Mouse (Mus musculus) limb, embryonic 13.5 days (tissue): ENCODE data around the gene Aebp2. TPM values are rescaled to one million over a fixed set of nuclear protein-coding genes. Genes with fewer than 3 reads are reported as not detected.
"Not testable (repeated sequence)": the region's sequence is repeated elsewhere in the genome, so short reads cannot be mapped to it uniquely, and the experiment has no call there.

Experiments used
- ATAC-seq: fragments of 200-750 bp; cut with Nextera tagmentation; 2 replicates; pipeline ENCODE4 v1.8.0; 2017; ENCODE audit warnings: low read depth, moderate number of reproducible peaks, moderate TSS enrichment; ENCODE audit not compliant: low FRiP score
- H3K27ac ChIP-seq: fragments of 300-500 bp; sonication (generic); 2 replicates; pipeline ENCODE4 v1.5.1; 2015; ENCODE audit warnings: inconsistent platforms, mild to moderate bottlenecking, moderate library complexity
- H3K27me3 ChIP-seq: fragments of 300-500 bp; sonication (generic); 2 replicates; pipeline ENCODE4 v1.6.1; 2015; ENCODE audit warnings: mild to moderate bottlenecking, inconsistent platforms
- H3K36me3 ChIP-seq: fragments of 300-500 bp; sonication (generic); 2 replicates; pipeline ENCODE4 v1.6.1; 2015; ENCODE audit warnings: inconsistent platforms, mild to moderate bottlenecking, moderate library complexity
- H3K4me1 ChIP-seq: fragments of 300-500 bp; sonication (generic); 2 replicates; pipeline ENCODE4 v1.6.1; 2015; ENCODE audit warnings: inconsistent platforms
- H3K4me2 ChIP-seq: fragments of 300-500 bp; sonication (generic); replicated peaks from 2 replicates; pipeline ENCODE4 v1.6.1; 2015; ENCODE audit warnings: inconsistent platforms, mild to moderate bottlenecking, moderate library complexity
- H3K4me3 ChIP-seq: fragments of 300-500 bp; sonication (generic); 2 replicates; pipeline ENCODE4 v1.5.1; 2015; ENCODE audit warnings: moderate library complexity, mild to moderate bottlenecking, inconsistent platforms
- H3K9ac ChIP-seq: fragments of 300-500 bp; sonication (generic); 2 replicates; pipeline ENCODE4 v1.6.1; 2015; ENCODE audit warnings: mild to moderate bottlenecking, inconsistent platforms
- H3K9me3 ChIP-seq: fragments of 300-500 bp; sonication (generic); 2 replicates; pipeline ENCODE4 v1.6.1; 2016; ENCODE audit warnings: inconsistent platforms
- WGBS: fragments of 180-500 bp; shearing (Covaris S2); methylation state at CpG from one replicate; pipeline ENCODE4 v1.1.7; 2015; 5-methylcytosine and 5-hydroxymethylcytosine counted together
- polyA plus RNA-seq: library from polyadenylated mRNA; unstranded; fragments of >200 nt; fragmentation: Nextera tagmentation; extraction: Ambion mirVana; gene quantifications from 2 replicates; pipeline ENCODE4 v1.2.1, GENCODE M21; 2015

Gene Aebp2
- polyA plus RNA-seq, 1 experiment from 2014 or later = 17.7 TPM

DNA sequence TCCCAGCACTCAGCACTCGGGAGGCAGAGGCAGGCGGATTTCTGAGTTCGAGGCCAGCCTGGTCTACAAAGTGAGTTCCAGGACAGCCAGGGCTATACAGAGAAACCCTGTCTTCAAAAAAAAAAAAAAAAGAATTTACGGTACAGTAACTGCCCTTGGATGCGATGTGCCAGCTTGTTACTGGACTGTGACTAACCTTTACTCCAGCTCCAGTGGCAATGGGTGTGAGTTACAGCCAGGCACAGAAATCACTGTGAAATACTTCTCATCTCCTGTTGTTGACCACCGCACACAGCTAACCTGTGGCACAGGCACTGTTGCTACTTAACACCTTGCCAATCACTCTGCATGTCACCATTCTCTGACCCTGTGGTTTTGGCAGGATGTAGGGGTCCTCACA, 26.9 kb upstream of the Aebp2 start:
- not testable (repeated sequence) for H3K4me1 ChIP-seq, H3K4me2 ChIP-seq, H3K27me3 ChIP-seq, H3K9me3 ChIP-seq, H3K4me3 ChIP-seq, ATAC-seq, H3K27ac ChIP-seq, H3K9ac ChIP-seq
- WGBS = 94% methylated on average over 6 of the region's 6 CpGs
- peaks cover 81% of the 10 kb centered on the region for H3K36me3 ChIP-seq

DNA sequence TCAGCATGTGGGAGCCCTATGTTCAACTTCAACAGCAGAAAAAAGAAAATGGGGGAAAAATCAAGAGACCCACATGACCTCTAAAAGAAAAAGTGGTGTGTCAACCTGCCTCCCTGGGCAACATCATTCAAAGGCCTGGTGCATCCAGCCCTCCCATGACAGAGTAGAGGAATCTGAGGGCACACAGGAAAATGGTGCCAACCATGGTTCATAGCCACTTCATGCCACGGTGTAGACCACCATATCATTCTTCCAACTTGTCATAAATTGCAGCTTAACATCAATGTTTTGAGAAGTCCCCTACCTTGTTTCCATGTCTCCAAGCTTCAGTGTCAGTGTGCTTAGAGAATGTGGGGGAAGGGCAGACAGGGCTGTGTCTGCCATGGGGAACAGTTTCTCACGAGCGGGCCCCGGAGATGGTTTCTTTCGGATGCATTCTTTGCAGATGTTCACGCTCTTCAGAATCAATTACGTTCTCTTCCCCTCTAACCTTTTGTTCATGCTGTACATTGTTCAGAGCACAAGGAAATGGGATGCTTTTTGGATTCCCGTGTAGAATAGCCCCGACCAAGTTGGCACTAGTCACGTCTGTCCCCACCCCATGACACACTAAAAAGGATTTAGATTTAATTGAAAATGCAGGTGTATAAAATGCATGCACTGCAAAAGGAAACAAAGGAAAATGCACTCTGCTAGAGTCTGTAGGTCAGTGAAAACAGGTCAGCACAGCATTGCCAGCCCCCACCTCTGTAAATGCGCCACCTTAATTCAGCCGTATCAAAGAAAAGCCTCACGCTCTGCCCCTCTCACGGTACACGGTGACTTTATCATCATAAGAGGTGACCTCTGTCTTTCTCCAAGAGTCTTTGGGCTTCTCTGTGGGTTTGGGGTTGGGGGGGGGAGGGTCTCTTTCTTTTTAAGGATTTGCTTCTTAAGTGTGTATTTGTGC, 24.8 kb upstream of the Aebp2 start:
- H3K4me1 ChIP-seq = 0 out of 2 replicates have a peak, but pooled peaks cover 4% of the 10 kb centered on the region
- H3K9me3 ChIP-seq = no peaks in the 10 kb centered on the region
- peaks cover 63% of the 10 kb centered on the region for H3K36me3 ChIP-seq
- H3K4me3 ChIP-seq = no peak overlapping the region
- H3K4me2 ChIP-seq = no peak overlapping the region
- H3K27me3 ChIP-seq = no peaks in the 10 kb centered on the region
- H3K27ac ChIP-seq = no peak overlapping the region
- no peak for ATAC-seq
- H3K9ac ChIP-seq = no peak overlapping the region
- WGBS = 91% methylated on average over 15 of the region's 15 CpGs

DNA sequence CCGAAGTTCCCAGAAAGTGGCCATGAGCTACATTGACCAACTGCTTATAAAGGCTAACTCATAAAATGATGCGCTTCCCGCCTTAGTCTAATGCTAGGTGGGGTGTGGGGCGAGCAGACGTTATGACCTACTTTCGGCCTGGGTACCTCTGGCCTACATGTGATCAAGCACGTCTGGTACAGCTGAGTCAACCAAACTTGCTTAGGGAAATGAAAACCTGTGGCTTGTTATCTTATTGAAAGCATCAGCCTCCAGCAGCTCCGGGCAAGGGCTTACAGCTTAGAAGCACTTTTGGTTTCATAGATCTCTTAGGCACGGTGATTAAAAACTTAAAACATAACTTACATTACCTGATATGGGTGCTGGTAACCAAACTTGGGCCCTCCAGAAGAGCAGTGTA, 23.9 kb upstream of the Aebp2 start:
- H3K4me3 ChIP-seq = no peak overlapping the region
- H3K27me3 ChIP-seq = no peaks in the 10 kb centered on the region
- WGBS = 88% methylated on average over 9 of the region's 9 CpGs
- H3K9me3 ChIP-seq = no peaks in the 10 kb centered on the region
- no peak overlapping the region for H3K4me2 ChIP-seq
- peaks cover 55% of the 10 kb centered on the region for H3K36me3 ChIP-seq
- ATAC-seq = no peak
- no peak overlapping the region for H3K9ac ChIP-seq
- H3K4me1 ChIP-seq = peaks cover 7% of the 10 kb centered on the region
- H3K27ac ChIP-seq = no peak overlapping the region

DNA sequence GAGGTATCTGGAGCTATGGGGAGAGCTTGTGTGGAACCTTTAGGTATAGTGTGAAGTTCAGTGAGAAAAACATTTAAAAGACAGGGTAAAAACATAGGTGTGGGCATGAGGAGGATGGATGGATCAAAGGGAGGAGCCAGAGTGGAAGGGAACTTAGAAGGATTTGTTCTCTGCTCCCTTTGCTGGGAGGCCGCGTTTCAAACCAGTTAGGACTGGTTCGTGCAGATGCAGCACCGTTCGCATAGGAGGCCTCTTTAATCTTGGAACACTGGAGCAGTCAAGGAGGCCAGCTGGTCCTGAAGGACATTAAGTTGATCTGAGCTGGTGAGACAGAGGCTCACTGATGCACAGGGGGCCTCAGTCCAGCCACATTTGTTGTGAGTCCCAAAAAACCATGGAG, 23.1 kb upstream of the Aebp2 start:
- Histone ChIP-seq H3K4me3 (no peak overlapping the region), H3K36me3 (peaks cover 46% of the 10 kb centered on the region), H3K4me1 (peaks cover 10% of the 10 kb centered on the region), H3K9ac (no peak overlapping the region), H3K27ac (no peak overlapping the region), H3K27me3 (no peaks in the 10 kb centered on the region), H3K9me3 (no peaks in the 10 kb centered on the region), H3K4me2 (no peak overlapping the region)
- ATAC-seq = no peak; the same call in 1 of the 2 replicates
- WGBS = 83% methylated on average over 5 of the region's 5 CpGs

DNA sequence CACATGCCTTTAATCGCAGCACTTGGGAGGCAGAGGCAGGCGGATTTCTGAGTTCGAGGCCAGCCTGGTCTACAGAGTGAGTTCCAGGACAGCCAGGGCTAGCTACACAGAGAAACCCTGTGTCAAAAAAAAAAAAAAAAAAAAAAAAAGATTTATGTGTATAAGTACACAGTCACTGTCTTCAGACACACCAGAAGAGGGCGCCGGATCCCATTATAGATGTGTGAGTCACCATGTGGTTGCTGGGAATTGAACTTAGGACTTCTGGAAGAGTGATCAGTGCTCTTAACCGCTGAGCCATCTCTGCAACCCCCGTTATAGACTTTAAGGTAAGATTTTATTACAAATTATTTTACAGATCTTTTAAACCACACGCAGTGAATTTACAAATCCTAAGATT, 21.8 kb upstream of the Aebp2 start:
- Histone ChIP-seq H3K4me1 (peaks cover 13% of the 10 kb centered on the region), H3K36me3 (peaks cover 34% of the 10 kb centered on the region)
- ATAC-seq, H3K27me3 ChIP-seq, H3K4me2 ChIP-seq, H3K9me3 ChIP-seq, H3K27ac ChIP-seq, H3K4me3 ChIP-seq, H3K9ac ChIP-seq: not testable (repeated sequence)
- 94% methylated on average over 8 of the region's 8 CpGs for WGBS

DNA sequence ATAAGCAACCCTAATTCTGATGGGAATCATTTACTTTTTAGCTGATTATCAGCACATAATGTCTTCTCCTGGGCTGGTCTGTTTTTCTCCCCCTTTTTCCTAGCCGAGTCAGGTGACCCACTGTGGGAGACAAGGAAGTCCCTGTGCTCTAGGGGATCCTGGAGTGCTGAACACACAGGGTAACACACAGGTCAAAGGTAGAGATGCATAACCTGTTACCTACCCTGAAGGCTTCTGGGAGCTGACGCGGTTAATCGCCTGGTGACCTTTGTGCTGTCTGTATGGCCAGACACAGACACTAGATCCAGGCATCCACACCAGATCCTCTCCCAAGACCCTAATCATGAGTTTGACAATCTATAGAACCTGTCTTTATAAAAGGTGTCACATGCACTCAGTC, 21.3 kb upstream of the Aebp2 start:
- ATAC-seq = no peak
- H3K27me3 ChIP-seq = no peaks in the 10 kb centered on the region
- no peak overlapping the region for H3K9ac ChIP-seq
- WGBS = 87% methylated on average over 4 of the region's 4 CpGs
- no peak overlapping the region for H3K4me3 ChIP-seq
- H3K9me3 ChIP-seq = no peaks in the 10 kb centered on the region
- peaks cover 29% of the 10 kb centered on the region for H3K36me3 ChIP-seq
- no peak overlapping the region for H3K27ac ChIP-seq
- H3K4me1 ChIP-seq = peaks cover 13% of the 10 kb centered on the region
- H3K4me2 ChIP-seq = no peak overlapping the region

DNA sequence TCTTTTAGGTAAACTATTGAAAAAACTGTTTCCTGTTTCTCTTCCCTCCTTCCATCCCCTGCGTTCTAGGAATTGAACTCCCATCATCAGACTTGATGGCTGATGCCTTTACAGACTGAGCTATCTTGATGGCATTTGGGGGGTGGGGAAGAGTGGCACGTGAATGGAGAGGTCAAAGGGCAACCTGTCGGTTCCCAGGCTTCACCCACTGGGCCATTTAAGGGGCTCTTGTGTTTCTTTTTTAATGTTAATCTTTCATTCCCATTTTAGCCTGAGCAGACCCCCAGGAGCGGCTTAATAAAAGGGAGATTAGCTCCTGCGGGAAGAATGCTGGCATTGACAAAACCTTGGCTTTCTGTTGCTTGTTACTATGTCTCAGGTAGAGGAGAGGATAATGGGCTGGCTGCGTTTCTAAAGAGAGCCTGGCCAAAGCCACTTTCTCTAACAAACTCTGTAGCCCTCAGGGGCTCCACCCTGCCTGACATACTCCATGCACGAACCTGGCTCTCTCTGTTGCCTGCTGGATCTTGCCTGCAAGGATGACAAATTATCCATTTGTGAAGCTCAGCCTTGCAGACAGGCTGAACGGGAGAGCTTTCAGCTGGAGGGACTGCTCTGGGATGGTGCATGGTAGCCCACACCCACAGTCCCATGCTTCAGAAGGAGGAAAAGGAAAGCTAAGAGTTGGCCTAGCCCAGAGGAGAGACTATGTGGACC, 19.1 kb upstream of the Aebp2 start:
- Histone ChIP-seq H3K4me1 (peaks cover 13% of the 10 kb centered on the region), H3K9me3 (no peaks in the 10 kb centered on the region), H3K27me3 (no peaks in the 10 kb centered on the region), H3K27ac (no peak overlapping the region), H3K4me3 (no peak overlapping the region), H3K4me2 (no peak overlapping the region), H3K9ac (no peak overlapping the region), H3K36me3 (peaks cover 15% of the 10 kb centered on the region)
- WGBS = 15% methylated on average over 8 of the region's 8 CpGs
- peak; percentile 34; the same call in 1 of the 2 replicates for ATAC-seq

DNA sequence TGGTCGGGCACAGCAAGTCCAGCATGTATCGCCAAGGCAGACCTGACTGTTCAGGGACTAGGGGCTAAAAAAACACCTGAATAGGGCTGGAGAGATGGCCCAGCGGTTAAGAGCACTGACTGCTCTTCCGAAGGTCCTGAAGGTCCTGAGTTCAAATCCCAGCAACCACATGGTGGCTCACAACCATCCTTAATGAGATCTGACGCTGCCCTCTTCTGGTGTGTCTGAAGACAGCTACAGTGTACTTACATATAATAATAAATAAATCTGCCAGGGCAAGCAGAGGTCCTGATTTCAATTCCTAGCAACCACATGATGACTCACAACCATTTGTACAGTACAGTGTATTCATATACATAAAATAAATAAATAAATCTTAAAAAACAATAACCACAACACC, 17.3 kb upstream of the Aebp2 start:
- H3K4me1 ChIP-seq = peaks cover 13% of the 10 kb centered on the region
- ATAC-seq, H3K9me3 ChIP-seq, H3K4me3 ChIP-seq, H3K4me2 ChIP-seq, H3K9ac ChIP-seq, H3K36me3 ChIP-seq, H3K27me3 ChIP-seq, H3K27ac ChIP-seq: not testable (repeated sequence)
- WGBS = 86% methylated on average over 5 of the region's 5 CpGs

DNA sequence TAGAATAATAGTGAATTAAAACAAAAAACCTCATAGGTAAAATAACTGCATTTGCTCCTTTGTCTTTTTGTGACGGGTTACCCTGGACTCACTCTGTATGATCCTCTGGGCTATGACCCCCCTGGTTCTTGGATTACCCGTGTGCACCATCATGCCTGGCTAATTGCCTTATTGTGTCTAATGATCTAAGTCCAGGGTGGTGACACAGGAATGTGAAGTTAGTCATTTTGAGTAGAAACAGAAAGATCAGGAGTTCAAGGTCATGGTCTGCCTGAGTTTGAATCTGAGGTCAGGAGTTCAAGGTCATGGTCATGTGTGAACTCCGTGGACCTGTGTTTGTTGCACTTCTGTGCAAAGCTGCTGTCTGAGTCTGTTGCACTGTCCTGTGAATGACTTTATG, 16.7 kb upstream of the Aebp2 start:
- Histone ChIP-seq H3K9me3 (no peaks in the 10 kb centered on the region), H3K4me2 (no peak overlapping the region), H3K27ac (no peak overlapping the region), H3K27me3 (no peaks in the 10 kb centered on the region), H3K4me1 (peaks cover 13% of the 10 kb centered on the region), H3K9ac (no peak overlapping the region), H3K4me3 (no peak overlapping the region), H3K36me3 (peaks cover 8% of the 10 kb centered on the region)
- 70% methylated on average over 3 of the region's 3 CpGs for WGBS
- ATAC-seq = no peak

DNA sequence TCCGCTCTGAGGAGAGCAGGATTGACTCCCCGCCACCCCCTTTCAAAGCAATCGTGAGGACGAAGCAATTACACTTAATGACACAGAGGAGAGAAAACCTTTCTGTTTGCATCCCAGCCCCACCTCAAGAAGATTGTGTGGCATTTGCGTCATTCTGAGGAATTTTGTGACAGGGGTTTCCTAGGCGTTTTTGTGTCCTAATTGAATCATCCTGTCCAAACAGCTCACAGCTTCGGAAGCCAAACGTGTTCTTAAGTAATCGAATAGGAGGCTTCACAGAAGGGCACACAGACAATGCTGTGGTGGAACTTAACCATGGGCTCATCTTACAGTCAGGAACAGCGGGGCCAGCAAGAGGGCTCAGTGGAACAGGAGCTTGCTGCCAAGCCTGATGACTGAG, 15.9 kb upstream of the Aebp2 start:
- ATAC-seq = no peak

DNA sequence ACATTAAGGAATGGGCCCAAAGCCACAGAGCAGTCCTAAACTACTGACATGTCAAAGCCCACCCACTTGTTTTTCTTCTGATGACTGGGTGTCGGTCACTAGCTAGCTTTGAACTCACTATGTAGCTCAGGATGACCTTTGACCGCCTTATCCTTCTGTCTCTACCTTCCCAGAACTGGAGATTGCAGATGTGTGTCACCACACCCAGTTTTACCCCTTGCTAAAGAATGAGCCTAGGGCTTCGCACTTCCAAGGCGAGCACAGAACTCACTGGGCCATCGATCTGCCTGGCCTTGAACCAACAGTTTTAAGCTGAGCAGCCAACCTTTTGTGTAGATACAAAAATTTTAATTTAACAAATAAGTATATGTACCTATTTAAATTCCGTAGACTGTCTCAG, 13.8 kb upstream of the Aebp2 start:
- 87% methylated on average over 6 of the region's 6 CpGs for WGBS

More for the DNA sequence above, 15.9 kb upstream of the Aebp2 start:
- Histone ChIP-seq H3K27ac (no peak overlapping the region), H3K9ac (no peak overlapping the region), H3K27me3 (no peaks in the 10 kb centered on the region), H3K9me3 (no peaks in the 10 kb centered on the region), H3K36me3 (peaks cover 5% of the 10 kb centered on the region), H3K4me1 (peaks cover 15% of the 10 kb centered on the region), H3K4me2 (no peak overlapping the region), H3K4me3 (no peak overlapping the region)
- 51% methylated on average over 10 of the region's 10 CpGs for WGBS

DNA sequence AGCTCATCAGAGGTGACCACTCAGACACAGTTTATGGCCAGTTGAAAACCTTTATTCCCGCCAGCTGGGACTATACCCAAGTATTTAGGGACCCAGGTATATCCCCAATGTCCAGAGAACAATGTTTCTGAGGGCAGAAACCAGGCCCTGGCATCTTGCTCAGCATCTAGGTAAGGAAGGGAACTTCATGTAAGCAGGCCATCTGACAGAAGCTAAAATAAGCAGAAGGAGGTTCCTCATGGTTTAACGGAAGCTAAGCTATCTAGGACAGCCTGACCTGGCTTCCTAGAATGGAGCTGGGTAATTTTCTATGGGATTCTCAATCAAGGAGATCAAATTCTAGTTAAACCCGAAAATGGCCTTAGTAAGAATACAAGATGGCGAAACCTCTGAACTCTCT, 12.9 kb upstream of the Aebp2 start:
- WGBS = 72% methylated on average over 4 of the region's 4 CpGs

More for the DNA sequence above, 13.8 kb upstream of the Aebp2 start:
- no peak for ATAC-seq
- Histone ChIP-seq H3K27ac (no peak overlapping the region), H3K27me3 (no peaks in the 10 kb centered on the region), H3K9ac (no peak overlapping the region), H3K4me1 (peaks cover 14% of the 10 kb centered on the region), H3K4me3 (no peak overlapping the region), H3K36me3 (peaks cover 5% of the 10 kb centered on the region), H3K9me3 (no peaks in the 10 kb centered on the region), H3K4me2 (no peak overlapping the region)

More for the DNA sequence above, 12.9 kb upstream of the Aebp2 start:
- ATAC-seq = no peak
- peaks cover 10% of the 10 kb centered on the region for H3K4me1 ChIP-seq
- H3K27ac ChIP-seq = no peak overlapping the region
- no peaks in the 10 kb centered on the region for H3K9me3 ChIP-seq
- no peak overlapping the region for H3K9ac ChIP-seq
- H3K27me3 ChIP-seq = no peaks in the 10 kb centered on the region
- peaks cover 5% of the 10 kb centered on the region for H3K36me3 ChIP-seq
- H3K4me2 ChIP-seq = no peak overlapping the region
- no peak overlapping the region for H3K4me3 ChIP-seq
